ENCODE assay signal across 33 mouse cellular contexts in genomic region chr7:141979247-141979646, GRCm38 (mm10).
"Had no signal": no experiment of that assay in that cellular context is flagged by ENCODE, and none has a peak within 500 bp of the region (broad histone marks: within the 10 kb centered on the region; RNA-seq: fewer than 3 reads in every experiment).

No protein-coding gene starts in this region.

- H3K9me3 ChIP-seq: heart, embryonic 13.5 days; heart, embryonic 15.5 days; hindbrain, embryonic 10.5 days; hindbrain, embryonic 12.5 days; hindbrain, embryonic 13.5 days; hindbrain, embryonic 15.5 days; intestine, embryonic 15.5 days; kidney, embryonic 15.5 days had no signal

- H3K27ac ChIP-seq: heart, embryonic 13.5 days; heart, embryonic 15.5 days; hindbrain, embryonic 10.5 days; hindbrain, embryonic 12.5 days; hindbrain, embryonic 14.5 days; hindbrain, embryonic 15.5 days; hindbrain, postnatal 0 days; intestine, embryonic 15.5 days; kidney, embryonic 15.5 days; kidney, postnatal 0 days; layer of hippocampus, adult 2 months; left cerebral cortex, adult 2 months had no signal

- H3K36me3 ChIP-seq: heart, embryonic 13.5 days; heart, embryonic 15.5 days; hindbrain, embryonic 15.5 days; intestine, embryonic 15.5 days; kidney, embryonic 15.5 days had no signal

- H3K4me3 ChIP-seq: heart, embryonic 13.5 days; heart, embryonic 15.5 days; hindbrain, embryonic 10.5 days; hindbrain, embryonic 12.5 days; hindbrain, embryonic 13.5 days; hindbrain, embryonic 15.5 days; intestine, embryonic 15.5 days; kidney, embryonic 15.5 days; layer of hippocampus, adult 2 months; left cerebral cortex, adult 2 months had no signal

- DNase-seq: heart, postnatal 10 days; heart, postnatal 14 days; heart, postnatal 36 days; heart, postnatal 4 days; kidney, adult 11 months; kidney, adult 18-20 months; kidney, adult 2 months; kidney, adult 8-10 months; kidney, adult 9 months; kidney, postnatal 10 days; kidney, postnatal 14 days; kidney, postnatal 25 days; kidney, postnatal 36 days; kidney, postnatal 4 days; layer of hippocampus, adult 9-11 months; layer of hippocampus, postnatal 36 days had no signal

- H3K27me3 ChIP-seq: heart, embryonic 13.5 days; heart, embryonic 15.5 days; hindbrain, embryonic 12.5 days; hindbrain, embryonic 13.5 days; hindbrain, embryonic 15.5 days; intestine, embryonic 15.5 days; kidney, embryonic 15.5 days had no signal

- H3K4me1 ChIP-seq: heart, embryonic 13.5 days; heart, embryonic 15.5 days; hindbrain, embryonic 10.5 days; hindbrain, embryonic 12.5 days; intestine, embryonic 15.5 days; kidney, embryonic 15.5 days had no signal

- ATAC-seq: hindbrain, embryonic 16.5 days; hindbrain, postnatal 0 days; inflammation-experienced regulatory T-cells, adult 6 months; intestine, embryonic 15.5 days; intestine, embryonic 16.5 days; intestine, postnatal 0 days had no signal
